Mouse (Mus musculus) cortical plate, adult 2 months (tissue): ENCODE measurements around the gene Vmn2r70.

Source experiments
- CTCF ChIP-seq: fragments of 200-500 bp; IDR thresholded peaks from 2 replicates; pipeline ENCODE4 v1.5.1; 2011; ENCODE audit warnings: mild to moderate bottlenecking, control low read depth, low read length; ENCODE audit not compliant: insufficient read depth; ENCODE audit errors: extremely low read depth
- POLR2A ChIP-seq: fragments of 200-500 bp; IDR thresholded peaks from 2 replicates; pipeline ENCODE4 v1.6.1; 2011; ENCODE audit warnings: mild to moderate bottlenecking, low read length, control low read depth; ENCODE audit not compliant: insufficient read depth; ENCODE audit errors: extremely low read depth

- TF ChIP-seq CTCF (no peak), POLR2A (no peak)
Observed at GRCm38 (mm10) chr7:85569092-85569491, at the start of gene Vmn2r70.
